Mouse (Mus musculus) heart, embryonic 14.5 days (tissue): Measurements from ENCODE around the gene Kpna2. TPM values are rescaled to one million over a fixed set of nuclear protein-coding genes. Genes with fewer than 3 reads are reported as not detected.
A peak's percentile ranks its signal among the peaks of the same experiment; 100 is the strongest.

Experiments
- ATAC-seq: fragments of 200-750 bp; cut with Nextera tagmentation; 2 replicates; pipeline ENCODE4 v1.8.0; 2017; ENCODE audit warnings: low read depth, moderate TSS enrichment; ENCODE audit not compliant: insufficient number of reproducible peaks, insufficient read depth, low FRiP score
- H3K27ac ChIP-seq, 2 experiments: fragments of 200-500 bp in 1 of 2; fragments of 300-500 bp in 1 of 2; sonication (generic) in 1 of 2; replicated peaks in 1 of 2; 2 replicates each; pipeline ENCODE4 v1.5.1; 2012 to 2014; ENCODE audit warnings: low read depth in 2 of 2, low read length in 2 of 2, control low read depth in 1 of 2, mild to moderate bottlenecking in 1 of 2, mixed read lengths in 1 of 2; ENCODE audit not compliant: control insufficient read depth in 1 of 2, insufficient read depth in 1 of 2
- H3K27me3 ChIP-seq: fragments of 300-500 bp; sonication (generic); 2 replicates; pipeline ENCODE4 v1.6.1; 2014; ENCODE audit warnings: mild to moderate bottlenecking, low read length, control low read depth; ENCODE audit not compliant: control insufficient read depth, insufficient read depth
- H3K36me3 ChIP-seq: fragments of 300-500 bp; sonication (generic); 2 replicates; pipeline ENCODE4 v1.6.1; 2014; ENCODE audit warnings: mild to moderate bottlenecking, control low read depth, low read length, mixed read lengths; ENCODE audit not compliant: control insufficient read depth, insufficient read depth
- H3K4me1 ChIP-seq, 2 experiments: fragments of 200-500 bp in 1 of 2; fragments of 300-500 bp in 1 of 2; sonication (generic) in 1 of 2; 2 replicates each; pipeline ENCODE4 v1.6.1; 2012 to 2014; ENCODE audit warnings: low read length in 2 of 2, control low read depth in 1 of 2, mixed read lengths in 1 of 2; ENCODE audit not compliant: control insufficient read depth in 2 of 2, insufficient read depth in 2 of 2
- H3K4me2 ChIP-seq: fragments of 300-500 bp; sonication (generic); 2 replicates; pipeline ENCODE4 v1.6.1; 2014; ENCODE audit warnings: mild to moderate bottlenecking, low read length
- H3K4me3 ChIP-seq, 2 experiments: fragments of 200-500 bp in 1 of 2; fragments of 300-500 bp in 1 of 2; sonication (generic) in 1 of 2; 2 replicates each; pipeline ENCODE4 v1.5.1; 2012 to 2014; ENCODE audit warnings: low read length in 2 of 2, mild to moderate bottlenecking in 2 of 2, control low read depth in 1 of 2, low read depth in 1 of 2, moderate library complexity in 1 of 2; ENCODE audit not compliant: control insufficient read depth in 1 of 2, insufficient read depth in 1 of 2
- H3K9ac ChIP-seq: fragments of 300-500 bp; sonication (generic); 2 replicates; pipeline ENCODE4 v1.6.1; 2014; ENCODE audit warnings: mild to moderate bottlenecking, low read length
- H3K9me3 ChIP-seq: fragments of 300-500 bp; sonication (generic); 2 replicates; pipeline ENCODE4 v1.6.1; 2016; ENCODE audit warnings: low read length, control low read depth; ENCODE audit not compliant: control insufficient read depth
- WGBS: fragments of 180-500 bp; shearing (Covaris S2); extraction: QIAGEN DNeasy Blood & Tissue Kit; methylation state at CpG from one replicate; pipeline ENCODE4 v1.1.7; 2014; 5-methylcytosine and 5-hydroxymethylcytosine counted together
- polyA plus RNA-seq: library from polyadenylated mRNA; unstranded; fragments of >200 nt; fragmentation: Nextera tagmentation; extraction: Ambion mirVana; gene quantifications from 2 replicates; pipeline ENCODE4 v1.2.1, GENCODE M21; 2014

The Kpna2 gene
- polyA plus RNA-seq, 1 experiment from 2014 or later = 258 TPM

DNA sequence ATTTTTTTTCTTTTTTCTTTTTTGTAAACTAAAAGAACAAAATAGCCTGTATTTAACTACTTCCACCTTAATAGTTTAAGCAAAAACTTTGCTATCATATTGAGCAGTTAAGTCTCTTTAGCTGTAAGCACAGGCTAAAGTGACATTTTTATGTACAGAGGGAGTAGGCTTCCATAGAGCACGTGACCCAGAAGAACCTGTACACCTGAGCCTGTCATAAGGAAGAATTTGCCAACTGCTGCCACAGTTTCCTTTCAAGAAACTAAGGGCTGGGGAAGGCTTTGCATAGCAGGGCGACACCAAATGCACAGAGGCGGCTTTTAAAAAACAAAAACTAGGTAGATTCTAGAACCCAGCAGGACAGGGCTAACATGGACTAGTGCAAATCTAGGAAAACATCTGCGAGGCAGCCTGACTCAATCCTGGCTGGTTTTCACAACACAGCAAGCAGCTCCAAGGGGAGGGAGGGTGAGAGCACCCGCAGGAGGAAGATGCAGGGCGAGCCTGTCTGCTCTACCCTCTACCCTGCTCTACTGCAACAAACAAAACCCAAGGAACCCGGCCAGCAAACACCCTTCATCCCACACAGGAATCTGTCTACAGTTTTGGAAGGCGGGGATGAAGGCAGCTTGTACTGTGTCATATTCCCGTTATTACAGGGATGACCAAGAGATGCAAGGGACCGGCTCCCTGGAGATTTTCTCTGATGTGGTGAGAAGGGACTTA, 34.9 kb upstream of the Kpna2 start:
- H3K9me3 ChIP-seq = no peaks in the 10 kb centered on the region
- H3K36me3 ChIP-seq = peaks cover 47% of the 10 kb centered on the region
- H3K4me1 ChIP-seq = peaks cover 0 to 3% of the 10 kb centered on the region in 2 experiments; a peak in 1 of 4 replicates
- no peak overlapping the region for H3K4me2 ChIP-seq
- WGBS = 84% methylated on average over 10 of the region's 10 CpGs
- no peak overlapping the region for H3K27ac ChIP-seq
- H3K27me3 ChIP-seq = no peaks in the 10 kb centered on the region
- H3K4me3 ChIP-seq = no peak overlapping the region
- no peak for ATAC-seq
- no peak overlapping the region for H3K9ac ChIP-seq

DNA sequence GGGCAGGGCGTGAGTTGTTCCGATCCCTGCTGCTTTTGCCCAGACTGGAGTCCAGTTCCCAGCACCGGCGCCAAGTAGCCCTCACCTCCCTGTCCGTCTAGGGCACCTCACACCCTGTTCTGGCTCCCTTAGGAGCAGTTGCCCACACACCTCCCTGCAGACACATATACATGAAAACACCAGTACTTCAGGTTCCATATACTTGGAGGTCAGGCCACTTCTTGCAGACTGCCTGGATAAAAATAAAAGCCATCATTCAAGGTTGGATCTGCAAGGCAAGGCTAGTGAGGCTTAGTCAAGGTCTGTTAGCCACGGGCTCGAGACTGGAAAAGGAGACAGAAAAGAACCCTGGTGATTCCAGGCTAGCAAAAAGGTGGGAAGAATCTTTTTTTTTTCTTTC, 32.3 kb upstream of the Kpna2 start:
- ATAC-seq = no peak
- WGBS = 47% methylated on average over 7 of the region's 7 CpGs
- Histone ChIP-seq H3K4me2 (no peak overlapping the region), H3K9me3 (no peaks in the 10 kb centered on the region), H3K27me3 (no peaks in the 10 kb centered on the region), H3K9ac (no peak overlapping the region), H3K36me3 (peaks cover 22% of the 10 kb centered on the region), H3K27ac (no peak overlapping the region), H3K4me3 (no peak overlapping the region), H3K4me1 (peaks cover 7 to 8% of the 10 kb centered on the region in 2 experiments)

DNA sequence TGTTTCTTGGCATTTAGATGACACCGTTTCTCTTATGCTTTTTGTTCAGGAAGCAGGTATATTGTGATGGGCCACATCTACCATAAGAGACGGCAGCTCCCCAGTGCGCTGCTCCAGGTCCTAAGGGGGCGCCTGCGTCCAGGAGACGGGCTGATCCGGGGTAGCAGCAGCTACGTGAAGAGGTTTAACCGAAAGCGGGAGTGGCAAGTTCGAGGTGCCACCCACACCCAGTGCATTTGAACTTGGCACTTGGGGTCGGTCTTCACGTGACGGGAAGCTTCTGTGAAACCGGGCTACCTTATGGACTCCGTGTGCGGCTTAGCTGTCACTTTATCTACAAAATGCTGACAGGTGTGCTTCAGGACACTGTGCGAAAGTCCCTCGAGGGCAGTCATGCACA, 30.2 kb upstream of the Kpna2 start:
- Histone ChIP-seq H3K9ac (no peak overlapping the region), H3K4me2 (no peak overlapping the region), H3K4me3 (no peak overlapping the region), H3K36me3 (peaks cover 4% of the 10 kb centered on the region), H3K27me3 (peaks cover 3% of the 10 kb centered on the region; the same call in 1 of the 2 replicates), H3K4me1 (peaks cover 16 to 19% of the 10 kb centered on the region in 2 experiments), H3K27ac (no peak overlapping the region), H3K9me3 (no peaks in the 10 kb centered on the region)
- 45% methylated on average over 19 of the region's 19 CpGs for WGBS
- ATAC-seq = no peak

DNA sequence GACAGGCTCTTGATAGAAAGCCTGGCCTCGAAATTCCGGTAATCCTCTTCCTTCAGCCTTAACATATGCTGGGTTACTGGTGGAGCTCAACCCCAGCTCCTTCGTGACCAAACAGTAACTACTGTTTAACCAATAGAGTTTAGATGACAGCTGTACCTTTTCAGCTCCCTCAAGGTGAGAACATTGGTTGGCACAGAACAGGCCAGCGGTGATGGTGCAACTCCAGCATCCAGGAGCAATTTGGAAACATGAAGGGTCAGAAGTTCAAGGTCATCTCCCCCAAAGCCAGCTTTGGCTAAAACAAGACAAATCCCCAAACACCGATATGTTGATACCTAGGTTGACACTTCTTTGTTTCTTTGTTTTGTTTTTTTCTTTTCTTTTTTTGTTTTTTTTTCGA, 29.4 kb upstream of the Kpna2 start:
- peak overlapping the region in 1 of 2 experiments; percentile 74; a peak in 2 of 4 replicates for H3K27ac ChIP-seq
- H3K4me2 ChIP-seq = peak overlapping the region; percentile 99
- H3K9me3 ChIP-seq = no peaks in the 10 kb centered on the region
- H3K4me3 ChIP-seq = peak overlapping the region; percentile 54 to 67
- peak overlapping the region; percentile 76 for H3K9ac ChIP-seq
- peaks cover 16 to 19% of the 10 kb centered on the region in 2 experiments for H3K4me1 ChIP-seq
- no peaks in the 10 kb centered on the region; the same call in 1 of the 2 replicates for H3K36me3 ChIP-seq
- WGBS = 67% methylated on average over 6 of the region's 6 CpGs
- ATAC-seq = no peak
- H3K27me3 ChIP-seq = peaks cover 5% of the 10 kb centered on the region; the same call in 1 of the 2 replicates

DNA sequence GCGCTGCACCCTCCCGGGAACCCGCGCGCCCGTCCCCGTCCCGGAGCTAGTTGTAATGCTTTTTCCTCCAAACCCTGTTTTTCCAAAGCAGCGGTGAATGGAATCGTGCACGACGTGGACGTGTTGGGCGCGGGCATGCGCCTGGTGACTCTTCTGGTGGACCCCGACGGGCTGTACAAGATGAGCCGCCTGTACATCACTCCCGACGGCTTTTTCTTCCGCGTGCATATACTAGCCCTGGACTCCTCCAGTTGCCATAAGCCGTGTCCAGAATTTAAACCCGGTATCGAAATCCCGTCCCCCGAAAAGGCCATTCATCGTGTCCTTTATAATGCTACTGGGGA, 28.9 kb upstream of the Kpna2 start:
- H3K9me3 ChIP-seq = no peaks in the 10 kb centered on the region
- H3K9ac ChIP-seq = peak overlapping the region; percentile 76
- WGBS = 4% methylated on average over 29 of the region's 29 CpGs
- peak overlapping the region; percentile 99 for H3K4me2 ChIP-seq
- peak overlapping the region in 1 of 2 experiments; percentile 74 for H3K27ac ChIP-seq
- H3K4me1 ChIP-seq = peaks cover 16 to 19% of the 10 kb centered on the region in 2 experiments
- peak; percentile 28; the same call in 1 of the 2 replicates for ATAC-seq
- peak overlapping the region; percentile 54 to 67 for H3K4me3 ChIP-seq
- H3K36me3 ChIP-seq = no peaks in the 10 kb centered on the region; the same call in 1 of the 2 replicates
- H3K27me3 ChIP-seq = peaks cover 5% of the 10 kb centered on the region; the same call in 1 of the 2 replicates

DNA sequence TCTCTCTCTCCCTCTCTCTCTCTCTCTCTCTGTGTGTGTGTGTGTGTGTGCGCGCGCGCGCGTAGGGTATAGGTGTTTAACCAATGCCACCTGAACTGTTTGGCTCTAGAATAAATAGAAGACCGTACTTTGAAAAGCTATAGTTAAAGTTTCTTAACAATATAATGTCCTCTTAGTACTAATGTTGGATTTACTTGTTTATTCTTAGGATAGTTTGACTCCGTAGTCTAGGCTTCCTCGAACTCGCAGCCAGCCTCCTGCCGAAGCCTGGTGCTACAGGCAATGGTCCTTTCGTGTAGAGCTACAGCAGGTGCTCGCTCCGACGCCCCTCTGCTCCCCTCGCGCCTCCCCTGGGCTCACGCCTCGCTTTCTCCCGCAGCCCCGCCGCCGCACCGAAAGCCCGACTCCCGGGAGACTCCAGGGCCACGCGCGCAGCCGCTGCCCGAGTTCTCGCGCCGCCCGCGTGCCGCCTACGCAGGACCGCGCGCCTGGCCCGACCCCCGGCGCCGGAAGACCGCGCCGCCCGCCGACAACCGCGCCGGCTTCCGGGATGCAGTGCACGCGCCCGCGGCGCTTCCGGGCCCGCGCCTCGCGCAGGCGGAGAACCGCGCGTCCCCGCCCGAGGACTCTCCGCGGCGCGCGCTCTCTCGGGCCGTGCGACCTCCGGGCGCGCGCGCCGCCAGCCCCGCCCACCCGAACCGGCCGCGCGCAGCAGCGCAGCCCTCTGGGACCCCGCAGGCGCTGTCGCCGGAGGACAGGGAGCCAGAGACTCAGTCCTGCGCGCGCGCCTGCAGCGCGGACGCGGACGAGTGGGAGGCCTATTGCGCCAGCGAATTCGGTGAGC, 28.3 kb upstream of the Kpna2 start:
- peak overlapping the region; percentile 54 to 67 for H3K4me3 ChIP-seq
- H3K4me1 ChIP-seq = peaks cover 16 to 19% of the 10 kb centered on the region in 2 experiments
- peaks cover 5% of the 10 kb centered on the region; the same call in 1 of the 2 replicates for H3K27me3 ChIP-seq
- H3K4me2 ChIP-seq = peak overlapping the region; percentile 99
- peak overlapping the region; percentile 76 for H3K9ac ChIP-seq
- 1% methylated on average over 92 of the region's 107 CpGs for WGBS
- H3K27ac ChIP-seq = peak overlapping the region; percentile 44 to 74
- no peaks in the 10 kb centered on the region for H3K9me3 ChIP-seq
- ATAC-seq = peak; percentile 85
- no peaks in the 10 kb centered on the region; the same call in 1 of the 2 replicates for H3K36me3 ChIP-seq

DNA sequence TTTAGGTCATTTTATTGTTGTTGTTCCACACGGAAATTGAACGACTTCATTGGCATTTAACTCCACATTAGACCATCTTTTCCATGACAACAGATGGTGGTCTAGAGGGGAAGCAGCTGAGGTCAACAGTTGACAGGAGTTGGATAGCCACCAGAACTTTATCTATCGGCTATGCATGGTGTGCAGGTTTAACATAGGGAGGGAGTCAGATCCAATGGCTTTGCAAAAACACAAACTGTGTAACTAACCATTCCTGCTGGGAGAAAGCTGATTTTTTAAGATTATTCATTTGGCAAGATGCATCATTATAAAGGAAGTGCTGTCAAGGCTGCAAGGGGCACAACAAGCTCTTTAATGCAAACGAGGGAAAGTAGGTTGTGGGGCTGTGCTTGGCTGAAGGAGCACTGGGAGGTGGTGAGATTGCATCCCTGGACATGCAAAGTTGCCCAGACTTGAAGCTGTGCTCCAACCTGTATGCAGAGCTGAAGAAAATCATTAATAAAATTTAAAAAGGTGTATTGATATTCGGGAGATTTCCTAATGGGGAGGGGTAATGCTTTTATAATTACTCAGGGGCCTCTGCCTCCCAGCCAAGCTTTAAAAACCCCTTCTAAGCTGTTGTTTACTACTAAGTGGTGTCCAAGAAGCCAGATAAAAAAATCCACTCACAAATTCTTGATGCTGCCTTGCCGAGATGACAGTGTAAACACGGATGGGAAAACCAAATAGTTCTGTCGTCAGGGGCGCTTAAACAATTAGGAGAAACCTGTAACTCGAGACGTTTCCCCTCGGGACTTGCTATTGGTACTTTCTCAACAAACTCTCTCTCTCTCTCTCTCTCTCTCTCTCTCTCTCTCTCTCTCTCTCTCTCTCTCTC, 27.5 kb upstream of the Kpna2 start:
- H3K9ac ChIP-seq = no peak overlapping the region
- no peaks in the 10 kb centered on the region for H3K36me3 ChIP-seq
- H3K4me2 ChIP-seq = peak overlapping the region; percentile 99
- no peak overlapping the region for H3K27ac ChIP-seq
- H3K4me1 ChIP-seq = peaks cover 16 to 19% of the 10 kb centered on the region in 2 experiments
- 10% methylated on average over 12 of the region's 12 CpGs for WGBS
- no peaks in the 10 kb centered on the region for H3K9me3 ChIP-seq
- no peak for ATAC-seq
- peak overlapping the region; percentile 54 to 67; a peak in 3 of 4 replicates for H3K4me3 ChIP-seq
- peaks cover 5% of the 10 kb centered on the region; the same call in 1 of the 2 replicates for H3K27me3 ChIP-seq
